Mouse (Mus musculus): ENCODE results near the gene Pacs2.

- TF ChIP-seq CTCF (IDR thresholded peaks at IDR 0.05) (no peak), POLR2A (IDR thresholded peaks at IDR 0.05; ENCODE audit: insufficient read depth, low read depth, low read length) (no peak), EP300 (IDR thresholded peaks at IDR 0.05; ENCODE audit: insufficient read depth, low read depth, low read length) (no peak)
Observed at GRCm38 (mm10) chr12:113051628-113052403, 37.5 kb downstream of the Pacs2 start.
